Mouse (Mus musculus) layer of hippocampus, adult 2 months (tissue): ENCODE results near the gene Erbb3. TPM values are rescaled to one million over a fixed set of nuclear protein-coding genes. Genes with fewer than 3 reads are reported as not detected.

ENCODE experiments used
- DNase-seq, 2 experiments: peaks; one replicate each; pipeline ENCODE4 v3.0.0; 2022; ENCODE audit warnings: low spot score in 2 of 2
- H3K27ac ChIP-seq: fragments of 200-600 bp; 2 replicates; pipeline ENCODE4 v1.8.1; 2022
- H3K4me3 ChIP-seq: fragments of 200-600 bp; 2 replicates; pipeline ENCODE4 v1.8.1; 2022; ENCODE audit warnings: mild to moderate bottlenecking
- CTCF ChIP-seq: fragments of 200-600 bp; conservative IDR thresholded peaks from 2 replicates; pipeline ENCODE4 v1.8.1; 2022; ENCODE audit warnings: antibody characterized with exemption, mild to moderate bottlenecking, moderate library complexity
- microRNA-seq, 2 experiments: library from miRNA; unstranded; fragments of <30 nt; microRNA quantifications; one replicate each; pipeline ENCODE4 v1.2.0; 2021
- total RNA-seq, 2 experiments: library from RNA; stranded (reverse); gene quantifications; 2 replicates each; pipeline ENCODE4 v1.2.3; 2021

The Erbb3 gene
- total RNA-seq, 2 experiments from 2014 or later, result 5.7 to 5.9 TPM

GRCm38 (mm10) chr10:128525671-128526308 lies 63.7 kb downstream of the Erbb3 start, which contains the start of gene Esyt1:
Esyt1 (minus strand) TSS chr10:128525871.
- Histone ChIP-seq H3K4me3 (peak within 1 kb of the TSS; percentile 92), H3K27ac (peak within 1 kb of the TSS; percentile 65)
- peak; percentile 83 to 93 for DNase-seq
- TF ChIP-seq CTCF, result peak; percentile 68

GRCm38 (mm10) chr10:128524732-128525662 lies 64.5 kb downstream of the Erbb3 start:
- H3K4me3 ChIP-seq, result peak overlapping the region; percentile 92
- peak overlapping the region; percentile 65 for H3K27ac ChIP-seq
- no peak for DNase-seq
- TF ChIP-seq CTCF, result no peak

GRCm38 (mm10) chr10:128524111-128524731 lies 65.2 kb downstream of the Erbb3 start:
- H3K27ac ChIP-seq, result peak overlapping the region; percentile 65; the same call in 1 of the 2 replicates
- TF ChIP-seq CTCF, result no peak
- no peak for DNase-seq
- H3K4me3 ChIP-seq, result peak overlapping the region; percentile 92

GRCm38 (mm10) chr10:128522351-128522750 lies 67.1 kb downstream of the Erbb3 start:
- Histone ChIP-seq H3K4me3 (no peak overlapping the region), H3K27ac (no peak overlapping the region)
- DNase-seq, result no peak
- no peak for TF ChIP-seq CTCF

- no peak for DNase-seq
- H3K4me3 ChIP-seq, result no peak overlapping the region
- no peak for TF ChIP-seq CTCF
- no peak overlapping the region for H3K27ac ChIP-seq
Measured at GRCm38 (mm10) chr10:128520591-128520990, 68.9 kb downstream of the Erbb3 start.

- no peak overlapping the region for H3K27ac ChIP-seq
- no peak overlapping the region for H3K4me3 ChIP-seq
- peak; percentile 78 for TF ChIP-seq CTCF
- peak in 1 of 2 experiments; percentile 60 for DNase-seq
Measured at GRCm38 (mm10) chr10:128518833-128519232, 70.6 kb downstream of the Erbb3 start.

Small RNAs within 50 kb of the gene (microRNA-seq; reads per million reads assigned to microRNA genes)
- gene Gm47275 (0 to 0.74 reads per million in 2 experiments), gene Mir6917 (0 reads per million in 2 experiments)

Other genes starting within 250 kb of the Erbb3 start
- gene Coq10a, start 220.7 kb downstream of the Erbb3 start, total RNA-seq, result 10 to 100 TPM; 48.6 to 49.2 TPM
- 10 to 100 TPM; 50.6 to 51.6 TPM for gene Ankrd52, start 212.5 kb downstream of the Erbb3 start, total RNA-seq
- gene Slc39a5, start 188.4 kb downstream of the Erbb3 start, total RNA-seq, result under 1 TPM in 1 of 2 experiments, not detected in 1; 0.29 TPM
- gene Nabp2, start 178.2 kb downstream of the Erbb3 start, total RNA-seq, result 10 to 100 TPM; 88.2 to 93.0 TPM
- gene Rnf41, start 178.0 kb downstream of the Erbb3 start, total RNA-seq, result 10 to 100 TPM; 69.5 to 71.8 TPM
- 100 to 1,000 TPM; 246 to 255 TPM for gene Smarcc2, start 130.4 kb downstream of the Erbb3 start, total RNA-seq
- 100 to 1,000 TPM; 519 to 544 TPM for gene Myl6, start 95.5 kb downstream of the Erbb3 start, total RNA-seq
- gene Myl6b, start 91.0 kb downstream of the Erbb3 start, total RNA-seq, result 10 to 100 TPM; 18.5 to 21.1 TPM
- gene Esyt1, start 63.8 kb downstream of the Erbb3 start, total RNA-seq, result 1 to 10 TPM; 5.5 TPM
- gene Zc3h10, start 41.9 kb downstream of the Erbb3 start, total RNA-seq, result 10 to 100 TPM; 12.2 to 14.3 TPM
- 1,000 to 10,000 TPM; 1,438 to 1,486 TPM for gene Rpl41, start 40.3 kb downstream of the Erbb3 start, total RNA-seq
- 10 to 100 TPM; 61.4 to 64.4 TPM for gene Pa2g4, start 23.7 kb downstream of the Erbb3 start, total RNA-seq
- gene Rps26, start 37.1 kb upstream of the Erbb3 start, total RNA-seq, result 100 to 1,000 TPM; 283 to 303 TPM
- gene Ikzf4, start 56.3 kb upstream of the Erbb3 start, total RNA-seq, result 10 to 100 TPM; 16.7 to 18.7 TPM
- gene Suox, start 84.4 kb upstream of the Erbb3 start, total RNA-seq, result 10 to 100 TPM; 12.5 to 12.6 TPM
- gene Rab5b, start 106.6 kb upstream of the Erbb3 start, total RNA-seq, result 100 to 1,000 TPM; 126 to 134 TPM
- under 1 TPM; 0.33 to 0.34 TPM for gene Pmel, start 114.5 kb upstream of the Erbb3 start, total RNA-seq
- 1 to 10 TPM; 2.0 to 3.0 TPM for gene Cdk2, start 115.4 kb upstream of the Erbb3 start, total RNA-seq
- 10 to 100 TPM; 11.4 to 11.5 TPM for gene Dgka, start 155.2 kb upstream of the Erbb3 start, total RNA-seq
- gene Pym1, start 158.2 kb upstream of the Erbb3 start, total RNA-seq, result 10 to 100 TPM; 22.0 to 30.6 TPM
- gene Mmp19, start 201.3 kb upstream of the Erbb3 start, total RNA-seq, result under 1 TPM; 0.61 to 0.84 TPM
- gene Dnajc14, start 214.4 kb upstream of the Erbb3 start, total RNA-seq, result 10 to 100 TPM; 65.5 to 73.3 TPM
- gene Tmem198b, start 214.7 kb upstream of the Erbb3 start, total RNA-seq, result 10 to 100 TPM in 1 of 2 experiments, 1 to 10 TPM in 1; 9.4 to 10.9 TPM
- 10 to 100 TPM; 39.3 to 42.2 TPM for gene Sarnp, start 227.7 kb upstream of the Erbb3 start, total RNA-seq
- 1 to 10 TPM; 6.7 to 8.4 TPM for gene Ormdl2, start 232.0 kb upstream of the Erbb3 start, total RNA-seq